Mouse (Mus musculus) embryonic facial prominence, embryonic 10.5 days (tissue): ENCODE results near the gene Socs2. TPM values are rescaled to one million over a fixed set of nuclear protein-coding genes. Genes with fewer than 3 reads are reported as not detected.

ENCODE experiments used
- DNase-seq: peaks from one replicate; pipeline ENCODE4 v3.0.0-alpha.2; 2017; ENCODE audit warnings: low spot score
- H3K27ac ChIP-seq: fragments of 300-500 bp; sonication (generic); replicated peaks from 2 replicates; pipeline ENCODE4 v1.5.1; 2016; ENCODE audit warnings: mild to moderate bottlenecking
- H3K27me3 ChIP-seq: fragments of 300-500 bp; sonication (generic); replicated peaks from 2 replicates; pipeline ENCODE4 v1.6.1; 2016; ENCODE audit warnings: low read depth, mild to moderate bottlenecking; ENCODE audit not compliant: poor library complexity, severe bottlenecking
- H3K36me3 ChIP-seq: fragments of 300-500 bp; sonication (generic); replicated peaks from 2 replicates; pipeline ENCODE4 v1.6.1; 2016; ENCODE audit warnings: mild to moderate bottlenecking, moderate library complexity
- H3K4me1 ChIP-seq: fragments of 300-500 bp; sonication (generic); 2 replicates; pipeline ENCODE4 v1.6.1; 2016
- H3K4me3 ChIP-seq: fragments of 300-500 bp; sonication (generic); 2 replicates; pipeline ENCODE4 v1.5.1; 2016; ENCODE audit warnings: mild to moderate bottlenecking, moderate library complexity
- H3K9me3 ChIP-seq: fragments of 300-500 bp; sonication (generic); 2 replicates; pipeline ENCODE4 v1.6.1; 2016; ENCODE audit warnings: mild to moderate bottlenecking
- WGBS: fragments of 180-500 bp; shearing (Covaris S2); methylation state at CpG from one replicate; pipeline ENCODE4 v1.1.7; 2016; 5-methylcytosine and 5-hydroxymethylcytosine counted together
- polyA plus RNA-seq: library from polyadenylated mRNA; unstranded; fragments of >200 nt; fragmentation: Nextera tagmentation; extraction: Ambion mirVana; gene quantifications from 2 replicates; pipeline ENCODE4 v1.2.1, GENCODE M21; 2016

Socs2 gene
- polyA plus RNA-seq, 1 experiment from 2014 or later = 46.7 TPM

- H3K27ac ChIP-seq = no peak overlapping the region
- no peaks in the 10 kb centered on the region for H3K9me3 ChIP-seq
- H3K36me3 ChIP-seq = no peaks in the 10 kb centered on the region
- H3K4me1 ChIP-seq = no peaks in the 10 kb centered on the region
- no peaks in the 10 kb centered on the region for H3K27me3 ChIP-seq
- DNase-seq = no peak
- H3K4me3 ChIP-seq = no peak overlapping the region
- 88% methylated on average over 18 of the region's 18 CpGs for WGBS
Observed at GRCm38 (mm10) chr10:95445104-95446056, 28.4 kb upstream of the Socs2 start.

DNA sequence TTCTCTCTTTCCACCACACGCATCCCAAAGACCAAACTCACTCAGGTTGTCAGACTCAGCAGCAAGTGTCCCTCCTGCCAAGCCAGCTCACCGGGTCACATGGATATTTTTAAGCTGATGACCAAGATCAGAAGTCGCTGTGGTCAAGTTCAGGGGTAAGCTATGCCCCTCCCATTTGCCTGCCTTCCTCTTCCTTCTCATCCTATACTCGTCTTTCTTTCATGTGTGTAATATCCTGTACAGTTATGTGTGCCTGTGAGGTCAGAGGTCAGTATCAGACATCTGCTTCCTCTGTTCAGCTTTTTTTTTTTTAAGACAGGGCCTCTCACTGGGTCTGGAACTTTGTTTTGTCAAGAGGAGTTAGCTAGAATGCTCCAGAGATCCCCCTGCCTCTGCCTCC, 25.4 kb upstream of the Socs2 start:
- no peak for DNase-seq
- Histone ChIP-seq H3K9me3 (no peaks in the 10 kb centered on the region), H3K27me3 (no peaks in the 10 kb centered on the region), H3K4me3 (no peak overlapping the region), H3K27ac (no peak overlapping the region), H3K4me1 (0 out of 2 replicates have a peak, but pooled peaks cover 3% of the 10 kb centered on the region), H3K36me3 (no peaks in the 10 kb centered on the region)
- WGBS = 80% methylated on average over 4 of the region's 4 CpGs

- DNase-seq = peak; percentile 34
- Histone ChIP-seq H3K4me3 (no peak overlapping the region), H3K27ac (no peak overlapping the region), H3K4me1 (0 out of 2 replicates have a peak, but pooled peaks cover 3% of the 10 kb centered on the region), H3K27me3 (no peaks in the 10 kb centered on the region), H3K9me3 (no peaks in the 10 kb centered on the region), H3K36me3 (no peaks in the 10 kb centered on the region)
- 39% methylated on average over 2 of the region's 2 CpGs for WGBS
Observed at GRCm38 (mm10) chr10:95440566-95440965, 23.6 kb upstream of the Socs2 start.

DNA sequence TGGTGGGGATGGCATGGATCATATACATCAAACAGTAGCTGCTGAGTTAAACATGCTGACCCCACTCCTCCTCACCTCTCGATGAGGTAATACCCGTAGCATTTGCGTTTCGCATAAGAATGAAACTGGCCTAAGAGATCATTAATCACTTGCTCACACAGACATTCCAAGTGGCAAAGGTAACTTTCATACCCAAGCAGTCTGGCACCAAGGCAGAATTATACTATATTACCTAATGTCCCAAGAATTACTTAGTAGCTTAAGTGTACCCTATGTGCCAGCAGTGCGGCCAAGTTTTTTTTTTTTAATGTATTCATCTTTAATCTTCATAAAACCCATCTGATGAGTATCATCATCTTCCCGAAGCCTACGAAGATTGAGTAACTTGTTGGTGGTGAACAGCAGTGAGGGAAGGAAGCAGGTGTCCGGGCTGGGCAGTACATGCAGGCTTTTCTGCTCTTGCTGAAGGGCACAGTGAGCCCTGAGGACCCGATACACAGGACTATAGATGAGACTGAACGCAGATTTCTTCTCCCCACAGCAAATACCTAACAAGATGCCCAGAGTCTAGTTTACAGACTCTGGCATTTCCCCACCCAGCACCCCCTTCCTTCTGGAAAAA, 22.8 kb upstream of the Socs2 start:
- no peak overlapping the region for H3K27ac ChIP-seq
- H3K4me1 ChIP-seq = 0 out of 2 replicates have a peak, but pooled peaks cover 3% of the 10 kb centered on the region
- no peaks in the 10 kb centered on the region for H3K27me3 ChIP-seq
- no peak overlapping the region for H3K4me3 ChIP-seq
- WGBS = 93% methylated on average over 10 of the region's 10 CpGs
- H3K36me3 ChIP-seq = no peaks in the 10 kb centered on the region
- no peak for DNase-seq
- H3K9me3 ChIP-seq = no peaks in the 10 kb centered on the region

DNA sequence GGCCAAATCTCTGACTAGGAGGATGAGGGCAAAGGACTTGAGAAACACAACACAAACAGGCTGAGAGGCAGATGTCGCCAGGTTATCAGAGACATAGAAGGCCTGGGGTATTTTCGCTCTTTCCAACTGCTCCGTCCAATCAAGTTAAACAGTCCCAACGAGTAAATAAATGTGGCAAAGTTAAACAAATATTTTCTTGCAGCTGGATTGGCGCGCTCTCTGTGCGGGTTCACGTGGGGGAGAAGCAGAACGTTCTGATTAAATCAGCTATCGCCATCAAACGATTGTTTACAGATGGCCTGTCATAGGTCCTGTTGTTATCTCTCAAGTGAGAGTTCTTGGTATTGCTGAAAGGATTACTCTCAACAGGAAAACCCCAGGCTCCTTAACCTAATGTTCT, 22.0 kb upstream of the Socs2 start:
- Histone ChIP-seq H3K4me3 (no peak overlapping the region), H3K27ac (no peak overlapping the region), H3K36me3 (no peaks in the 10 kb centered on the region), H3K27me3 (no peaks in the 10 kb centered on the region), H3K4me1 (0 out of 2 replicates have a peak, but pooled peaks cover 3% of the 10 kb centered on the region), H3K9me3 (no peaks in the 10 kb centered on the region)
- WGBS = 68% methylated on average over 11 of the region's 11 CpGs
- DNase-seq = no peak

GRCm38 (mm10) chr10:95430271-95430670, 13.3 kb upstream of the Socs2 start:
- Histone ChIP-seq H3K4me1 (no peaks in the 10 kb centered on the region), H3K27ac (no peak overlapping the region), H3K4me3 (no peak overlapping the region), H3K36me3 (no peaks in the 10 kb centered on the region), H3K9me3 (no peaks in the 10 kb centered on the region), H3K27me3 (no peaks in the 10 kb centered on the region)
- no peak for DNase-seq
- 92% methylated on average over 10 of the region's 10 CpGs for WGBS

DNA sequence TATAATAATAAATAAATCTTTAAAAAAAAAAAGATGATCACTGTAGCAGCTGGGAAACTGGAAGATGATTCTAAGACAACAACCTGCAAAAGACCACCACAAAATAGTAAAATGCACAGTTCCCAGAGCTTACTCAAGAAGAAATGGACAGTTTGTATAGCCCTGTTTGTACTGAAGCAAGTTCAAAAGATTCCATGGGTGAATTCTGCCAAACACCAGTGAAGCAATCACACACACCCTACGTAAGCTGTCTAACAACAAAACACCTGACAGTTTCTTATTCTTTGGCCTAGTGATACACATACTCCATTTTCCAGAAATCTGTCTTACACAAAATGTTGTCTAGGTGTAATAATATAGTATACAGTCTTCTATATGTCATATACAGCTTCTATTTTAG, 12.1 kb upstream of the Socs2 start:
- H3K4me3 ChIP-seq = no peak overlapping the region
- no peak for DNase-seq
- no peaks in the 10 kb centered on the region for H3K36me3 ChIP-seq
- WGBS = 96% methylated on average over 1 of the region's 1 CpGs
- H3K9me3 ChIP-seq = no peaks in the 10 kb centered on the region
- H3K27ac ChIP-seq = no peak overlapping the region
- H3K4me1 ChIP-seq = no peaks in the 10 kb centered on the region
- no peaks in the 10 kb centered on the region for H3K27me3 ChIP-seq

DNA sequence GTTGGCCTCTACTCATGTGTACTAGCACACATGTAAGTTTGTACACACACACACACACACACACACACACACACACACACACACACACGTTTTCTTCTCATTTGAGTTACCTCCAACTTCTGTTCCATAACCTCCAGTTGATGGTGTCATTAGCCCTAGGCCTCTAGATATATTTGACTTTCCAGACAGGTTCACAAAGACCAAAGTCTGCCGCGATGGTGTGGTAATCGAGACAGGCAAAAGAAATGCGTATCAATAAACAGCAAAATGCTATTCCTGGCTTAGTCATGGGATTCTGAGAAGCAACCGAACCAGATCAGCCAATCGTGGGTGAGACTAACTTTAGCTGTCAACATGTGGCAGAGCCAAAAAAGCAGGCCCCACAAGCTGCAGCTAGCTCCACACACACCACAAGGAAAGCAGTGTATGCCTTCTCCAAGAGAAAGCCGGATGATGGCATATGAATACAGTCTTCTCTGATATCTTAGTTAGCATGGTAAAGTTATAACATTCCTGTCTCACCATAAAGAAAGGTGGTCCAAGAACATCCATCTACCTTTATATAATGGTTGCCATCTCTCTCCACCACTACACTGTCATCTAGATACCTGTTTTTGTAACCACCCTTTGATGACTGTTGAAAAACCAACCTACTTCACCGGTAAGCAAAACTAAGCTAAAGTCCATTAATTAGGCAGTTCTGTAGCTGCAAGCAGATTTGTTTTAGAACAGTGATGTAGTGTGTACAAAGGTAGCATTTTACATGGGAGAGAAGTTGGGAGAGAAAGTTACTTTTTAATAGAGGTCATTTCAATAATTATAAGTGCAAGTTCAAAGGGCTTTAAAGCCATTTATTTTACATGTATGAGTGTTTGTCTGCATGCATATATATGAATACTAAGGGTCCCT, 9.5 kb upstream of the Socs2 start:
- Histone ChIP-seq H3K27ac (no peak overlapping the region), H3K4me1 (no peaks in the 10 kb centered on the region), H3K4me3 (no peak overlapping the region), H3K27me3 (no peaks in the 10 kb centered on the region), H3K9me3 (no peaks in the 10 kb centered on the region), H3K36me3 (no peaks in the 10 kb centered on the region)
- DNase-seq = no peak
- 90% methylated on average over 9 of the region's 9 CpGs for WGBS

GRCm38 (mm10) chr10:95422681-95423080, 5.7 kb upstream of the Socs2 start:
- 88% methylated on average over 5 of the region's 5 CpGs for WGBS

GRCm38 (mm10) chr10:95420284-95420683, 3.3 kb upstream of the Socs2 start:
- 78% methylated on average over 10 of the region's 10 CpGs for WGBS

More at GRCm38 (mm10) chr10:95422681-95423080, 5.7 kb upstream of the Socs2 start:
- H3K36me3 ChIP-seq = no peaks in the 10 kb centered on the region
- no peaks in the 10 kb centered on the region for H3K4me1 ChIP-seq
- no peak for DNase-seq
- peaks cover 7% of the 10 kb centered on the region; the same call in 1 of the 2 replicates for H3K27me3 ChIP-seq
- no peaks in the 10 kb centered on the region for H3K9me3 ChIP-seq
- no peak overlapping the region for H3K27ac ChIP-seq
- H3K4me3 ChIP-seq = no peak overlapping the region

DNA sequence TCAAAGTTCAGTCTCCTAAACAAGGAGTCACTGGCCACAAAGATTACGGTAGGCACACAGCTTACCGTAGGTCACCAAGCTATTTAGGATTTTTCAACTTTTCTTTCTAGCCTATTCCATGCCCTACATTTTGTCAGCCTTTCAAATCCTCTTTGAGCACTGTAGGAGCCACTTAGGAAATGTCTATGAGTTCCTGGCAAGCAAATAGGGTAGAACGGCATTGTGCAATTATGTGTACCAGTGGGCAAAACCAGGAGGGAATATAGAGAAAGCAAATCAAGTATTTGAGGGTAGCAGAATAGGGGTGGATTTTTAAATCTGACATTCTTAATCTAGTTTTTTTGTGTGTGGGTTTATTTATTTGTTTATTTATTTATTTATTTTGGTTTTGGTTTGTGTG, 2.7 kb upstream of the Socs2 start:
- Histone ChIP-seq H3K27me3 (peaks cover 22% of the 10 kb centered on the region), H3K4me3 (no peak overlapping the region), H3K4me1 (peaks cover 27% of the 10 kb centered on the region), H3K36me3 (no peaks in the 10 kb centered on the region), H3K9me3 (no peaks in the 10 kb centered on the region), H3K27ac (no peak overlapping the region)
- WGBS = 95% methylated on average over 3 of the region's 3 CpGs
- DNase-seq = no peak

More at GRCm38 (mm10) chr10:95420284-95420683, 3.3 kb upstream of the Socs2 start:
- Histone ChIP-seq H3K4me3 (no peak overlapping the region), H3K4me1 (peaks cover 22% of the 10 kb centered on the region), H3K27me3 (peaks cover 16% of the 10 kb centered on the region), H3K27ac (no peak overlapping the region), H3K9me3 (no peaks in the 10 kb centered on the region), H3K36me3 (no peaks in the 10 kb centered on the region)
- DNase-seq = no peak

DNA sequence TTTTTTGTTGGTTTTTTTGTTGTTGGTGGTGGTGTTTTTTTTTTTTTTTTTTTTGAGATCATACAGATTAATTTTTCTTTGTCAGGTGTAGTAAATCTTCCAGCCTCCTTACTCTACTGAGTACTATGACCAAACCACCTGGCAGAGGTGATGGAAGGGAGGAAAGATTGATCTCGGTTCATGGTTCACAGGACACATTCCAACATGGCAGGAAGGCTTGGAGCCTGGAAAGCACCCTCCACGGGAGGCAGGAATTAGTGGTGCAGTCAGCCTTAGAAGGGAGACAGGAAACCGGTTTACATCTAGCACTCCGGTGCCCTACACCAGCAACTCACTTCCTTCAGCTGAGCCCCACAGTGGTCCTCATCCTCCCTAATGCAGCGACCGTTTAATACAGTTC, 1.7 kb upstream of the Socs2 start:
- no peaks in the 10 kb centered on the region for H3K36me3 ChIP-seq
- no peak overlapping the region for H3K4me3 ChIP-seq
- H3K4me1 ChIP-seq = peaks cover 38% of the 10 kb centered on the region
- H3K27me3 ChIP-seq = peaks cover 29% of the 10 kb centered on the region
- no peak for DNase-seq
- H3K9me3 ChIP-seq = no peaks in the 10 kb centered on the region
- no peak overlapping the region for H3K27ac ChIP-seq
- WGBS = 69% methylated on average over 6 of the region's 6 CpGs
